Mouse (Mus musculus) olfactory bulb, adult 2 months (tissue): ENCODE measurements around the gene Ern2.

Experiments
- CTCF ChIP-seq: fragments of 200-500 bp; IDR thresholded peaks from 2 replicates; pipeline ENCODE4 v1.5.1; 2012; ENCODE audit warnings: low read depth, mild to moderate bottlenecking, low read length, moderate library complexity; ENCODE audit not compliant: insufficient read depth
- POLR2A ChIP-seq: fragments of 200-500 bp; IDR thresholded peaks from 2 replicates; pipeline ENCODE4 v1.6.1; 2012; ENCODE audit warnings: mild to moderate bottlenecking, low read depth, low read length, moderate library complexity; ENCODE audit not compliant: insufficient read depth

- TF ChIP-seq CTCF: no peak
- TF ChIP-seq POLR2A: no peak
Observed at GRCm38 (mm10) chr7:122163766-122164165, 22.2 kb downstream of the Ern2 start.
